Comparison of ENCODE assay signal across 24 mouse cellular contexts in genomic region chr12:36274823-36275222, GRCm38 (mm10). TPM values are rescaled to one million over a fixed set of nuclear protein-coding genes. Genes with fewer than 3 reads are reported as not detected.
DNase-seq lines count a peak whose midpoint lies in the region; ATAC-seq and TF ChIP-seq lines count a peak whose summit lies in the region.
"Had no signal": no experiment of that assay in that cellular context is flagged by ENCODE, and none has a peak within 500 bp of the region (broad histone marks: within the 10 kb centered on the region; RNA-seq: fewer than 3 reads in every experiment).

No protein-coding gene starts in this region.

- H3K4me2 ChIP-seq in forebrain, embryonic 13.5 days: no peak overlapping the region
- H3K4me2 ChIP-seq in forebrain, embryonic 11.5 days (ENCODE audit: low read depth, low read length, severe bottlenecking): no peak overlapping the region
- H3K4me2 ChIP-seq: embryonic facial prominence, embryonic 12.5 days; intestine, embryonic 15.5 days had no signal

- H3K4me3 ChIP-seq in forebrain, embryonic 13.5 days: no peak overlapping the region
- no peak overlapping the region for H3K4me3 ChIP-seq in forebrain, embryonic 11.5 days (ENCODE audit: low read depth, low read length)
- H3K4me3 ChIP-seq in kidney, adult 2 months (ENCODE audit: insufficient read depth, low read depth, low read length): no peak overlapping the region
- H3K4me3 ChIP-seq: embryonic facial prominence, embryonic 12.5 days; gastrocnemius, adult 2 months; heart, embryonic 10.5 days; hindbrain, embryonic 10.5 days; intestine, embryonic 15.5 days; megakaryocyte, embryonic 14.5 days had no signal

- no peak for TF ChIP-seq CTCF in kidney, adult 2 months (conservative IDR thresholded peaks at IDR 0.05; ENCODE audit: insufficient read depth, insufficient read length, low read depth, low read length)

- H3K27me3 ChIP-seq in forebrain, embryonic 13.5 days: no peaks in the 10 kb centered on the region
- H3K27me3 ChIP-seq in forebrain, embryonic 11.5 days (ENCODE audit: control insufficient read depth, insufficient read depth, low read length): no peaks in the 10 kb centered on the region
- H3K27me3 ChIP-seq in kidney, adult 2 months (replicated peaks; ENCODE audit: control insufficient read depth, insufficient read depth, low read length): no peaks in the 10 kb centered on the region
- H3K27me3 ChIP-seq: embryonic facial prominence, embryonic 12.5 days; intestine, embryonic 15.5 days; megakaryocyte, embryonic 14.5 days had no signal

- ATAC-seq in forebrain, embryonic 13.5 days: peak; percentile 65; the same call in 1 of the 2 replicates
- no peak for ATAC-seq in forebrain, embryonic 11.5 days (replicated peaks; ENCODE audit: low FRiP score)
- ATAC-seq: intestine, embryonic 15.5 days; liver, postnatal 0 days had no signal

- 0 out of 2 replicates have a peak, but pooled peaks cover 2% of the 10 kb centered on the region for H3K4me1 ChIP-seq in forebrain, embryonic 13.5 days
- H3K4me1 ChIP-seq in forebrain, embryonic 11.5 days (replicated peaks; ENCODE audit: control insufficient read depth, insufficient read depth, low read length): no peaks in the 10 kb centered on the region
- H3K4me1 ChIP-seq in kidney, adult 2 months (ENCODE audit: control insufficient read depth, insufficient read depth, low read length): no peaks in the 10 kb centered on the region
- H3K4me1 ChIP-seq: heart, embryonic 10.5 days; hindbrain, embryonic 10.5 days; intestine, embryonic 15.5 days; megakaryocyte, embryonic 14.5 days had no signal

- no peak overlapping the region for H3K27ac ChIP-seq in forebrain, embryonic 13.5 days
- H3K27ac ChIP-seq in forebrain, embryonic 11.5 days (ENCODE audit: low read depth, low read length): no peak overlapping the region
- H3K27ac ChIP-seq in kidney, adult 2 months (ENCODE audit: insufficient read depth, low read depth, low read length): no peak overlapping the region
- H3K27ac ChIP-seq: embryonic facial prominence, embryonic 12.5 days; gastrocnemius, adult 2 months; heart, embryonic 10.5 days; hindbrain, embryonic 10.5 days; intestine, embryonic 15.5 days had no signal

- WGBS in forebrain, embryonic 13.5 days: 68% methylated on average over 3 of the region's 3 CpGs
- WGBS in forebrain, embryonic 11.5 days: 90% methylated on average over 3 of the region's 3 CpGs
- WGBS in kidney, adult 2 months: 61% methylated on average over 3 of the region's 3 CpGs

- no peak for TF ChIP-seq POLR2A in kidney, adult 2 months (IDR thresholded peaks at IDR 0.05; ENCODE audit: low read depth, low read length)

- no peak for DNase-seq in forebrain, embryonic 11.5 days (ENCODE audit: low spot score)
- DNase-seq in kidney, adult 2 months: peak; percentile 2
- DNase-seq in kidney, postnatal 36 days: no peak
- DNase-seq in right cerebral cortex, postnatal 4 days: peak; percentile 8
- no peak for DNase-seq in right cerebral cortex, adult 18-20 months
- DNase-seq in adrenal gland, adult (ENCODE audit: inconsistent age in 2 of 2, low spot score in 1 of 2): no peak
- DNase-seq: adrenal gland, postnatal 25 days; cerebellum, adult 2 months; gastrocnemius, adult 2 months; liver, postnatal 0 days; lung, postnatal 14 days; thymus, postnatal 14 days had no signal

- H3K9me3 ChIP-seq in forebrain, embryonic 13.5 days (replicated peaks): no peaks in the 10 kb centered on the region
- no peaks in the 10 kb centered on the region for H3K9me3 ChIP-seq in forebrain, embryonic 11.5 days (ENCODE audit: control insufficient read depth, low read length)
- H3K9me3 ChIP-seq: embryonic facial prominence, embryonic 12.5 days; heart, embryonic 10.5 days; hindbrain, embryonic 10.5 days; intestine, embryonic 15.5 days had no signal

- H3K36me3 ChIP-seq in forebrain, embryonic 13.5 days (ENCODE audit: poor library complexity, severe bottlenecking): no peaks in the 10 kb centered on the region
- H3K36me3 ChIP-seq in forebrain, embryonic 11.5 days (ENCODE audit: control insufficient read depth, insufficient read depth, low read length): no peaks in the 10 kb centered on the region
- no peaks in the 10 kb centered on the region for H3K36me3 ChIP-seq in kidney, adult 2 months (ENCODE audit: control insufficient read depth, insufficient read depth, low read length)
- H3K36me3 ChIP-seq: embryonic facial prominence, embryonic 12.5 days; G1E; heart, embryonic 10.5 days; hindbrain, embryonic 10.5 days; intestine, embryonic 15.5 days had no signal

- H3K9ac ChIP-seq in forebrain, embryonic 13.5 days: no peak overlapping the region
- H3K9ac ChIP-seq in forebrain, embryonic 11.5 days (ENCODE audit: low read length): no peak overlapping the region
- H3K9ac ChIP-seq: embryonic facial prominence, embryonic 12.5 days; intestine, embryonic 15.5 days; liver, postnatal 0 days had no signal

RNA-seq across cellular contexts. Expression of gene Lrrc72, which starts 21.6 kb away (rescaled TPM):
- polyA plus RNA-seq in forebrain, embryonic 13.5 days (2015; fragmentation: Nextera tagmentation; extraction: Ambion mirVana): not detected in 2 replicates
- not detected in 2 replicates for polyA plus RNA-seq in forebrain, embryonic 11.5 days (2014; fragmentation: Nextera tagmentation; extraction: Ambion mirVana)
- polyA plus RNA-seq in kidney, adult 2 months (2012; rRNA removed): not detected in 2 replicates
- polyA plus RNA-seq: cerebellum, adult 2 months; cortical plate, adult 2 months; embryonic facial prominence, embryonic 12.5 days; G1E; gonadal fat pad, adult 2 months; heart, embryonic 10.5 days; heart, postnatal 0 days; hindbrain, embryonic 10.5 days; intestine, embryonic 15.5 days; kidney, embryonic 16.5 days; liver, adult 2 months; liver, postnatal 0 days had no signal

RNA-seq across cellular contexts. Expression of gene Sostdc1, which starts 39.1 kb away (rescaled TPM):
- polyA plus RNA-seq in forebrain, embryonic 13.5 days (2015; fragmentation: Nextera tagmentation; extraction: Ambion mirVana): 6.4 and 10.0 TPM in 2 replicates
- polyA plus RNA-seq in forebrain, embryonic 11.5 days (2014; fragmentation: Nextera tagmentation; extraction: Ambion mirVana): 9.5 and 9.7 TPM in 2 replicates
- polyA plus RNA-seq in kidney, adult 2 months (2012; rRNA removed): 63.5 and 64.7 TPM in 2 replicates
- polyA plus RNA-seq: G1E; liver, adult 2 months had no signal

Comparison
In these comparisons a context has a peak if more than half of its experiments do, and no peak if none do; other contexts are left out.
1. DNase-seq: peak in kidney, adult 2 months (single experiment) and right cerebral cortex, postnatal 4 days (single experiment); none in forebrain, embryonic 11.5 days (single experiment), kidney, postnatal 36 days (0 of 2), right cerebral cortex, adult 18-20 months (single experiment) and adrenal gland, adult (0 of 2).